Mouse (Mus musculus) kidney, adult 9 months (tissue): ENCODE measurements around the gene Iqch.
"Not testable (repeated sequence)": the region's sequence is repeated elsewhere in the genome, so short reads cannot be mapped to it uniquely, and the experiment has no call there.

Source experiments
- DNase-seq: peaks from one replicate; pipeline ENCODE4 v3.0.0; 2022

Iqch gene

GRCm38 (mm10) chr9:63556933-63557332 is 45.4 kb downstream of the Iqch start:
- no peak for DNase-seq

DNA sequence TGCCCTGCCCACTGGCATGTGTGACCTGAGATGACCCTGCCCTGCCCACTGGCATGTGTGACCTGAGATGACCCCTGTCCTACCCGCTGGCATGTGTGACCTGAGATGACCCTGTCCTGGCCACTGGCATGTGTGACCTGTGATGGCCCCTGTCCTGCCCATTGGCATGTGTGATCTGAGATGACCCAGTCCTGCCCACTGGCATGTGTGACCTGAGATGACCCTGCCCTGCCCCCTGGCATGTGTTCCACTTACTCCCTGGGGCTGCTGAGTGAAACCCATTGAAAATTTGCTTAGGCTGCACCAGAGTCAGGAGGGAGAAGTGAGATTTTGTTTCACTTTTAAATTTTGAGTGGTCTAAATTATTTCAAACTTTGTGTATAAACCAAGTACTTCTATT is 46.0 kb downstream of the Iqch start:
- DNase-seq: no peak

DNA sequence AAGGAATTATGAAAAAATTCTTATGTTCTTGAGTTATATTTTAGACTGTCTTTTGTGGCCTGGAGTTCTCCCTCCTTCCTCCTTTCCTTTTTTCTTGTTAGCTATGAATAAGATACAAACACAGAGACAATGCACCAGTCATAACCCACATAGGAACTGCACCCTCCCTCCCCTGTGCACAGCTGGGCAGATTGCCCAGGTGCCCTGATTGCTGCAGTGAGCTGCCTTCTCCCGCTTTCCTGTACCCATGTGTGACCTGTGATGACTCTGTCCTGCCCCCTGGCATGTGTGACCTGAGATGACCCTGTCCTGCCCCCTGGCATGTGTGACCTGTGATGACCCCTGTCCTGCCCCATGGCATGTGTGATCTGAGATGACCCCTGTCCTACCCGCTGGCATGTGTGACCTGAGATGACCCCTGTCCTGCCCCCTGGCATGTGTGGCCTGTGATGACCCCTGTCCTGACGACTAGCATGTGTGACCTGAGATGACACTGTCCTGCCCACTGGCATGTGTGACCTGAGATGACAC is 46.8 kb downstream of the Iqch start:
- DNase-seq: no peak

GRCm38 (mm10) chr9:63553628-63554027 is 48.7 kb downstream of the Iqch start:
- no peak for DNase-seq

GRCm38 (mm10) chr9:63550701-63551100 is 51.6 kb downstream of the Iqch start:
- DNase-seq: not testable (repeated sequence)

GRCm38 (mm10) chr9:63548966-63549365 is 53.3 kb downstream of the Iqch start:
- no peak for DNase-seq

GRCm38 (mm10) chr9:63541926-63542325 is 60.4 kb downstream of the Iqch start:
- no peak for DNase-seq

DNA sequence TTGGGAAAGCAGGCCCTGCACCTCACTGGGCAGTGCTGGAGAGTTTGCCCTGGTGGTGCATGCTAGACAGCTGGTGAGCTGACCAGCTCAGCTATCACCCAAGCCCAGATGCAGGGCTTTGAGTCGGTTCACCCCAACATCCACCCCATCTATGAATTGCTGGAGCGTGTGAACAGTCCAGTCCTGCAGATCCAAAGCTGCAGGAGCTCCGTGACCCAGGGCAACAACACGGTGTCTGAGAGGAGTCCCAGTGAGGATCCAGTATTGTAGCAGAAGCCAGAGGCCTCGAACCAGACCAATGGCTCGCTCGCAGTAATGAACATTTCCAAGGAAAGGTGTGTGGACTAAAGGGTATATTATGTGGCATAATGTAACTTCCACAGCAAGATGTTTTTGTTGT is 61.0 kb downstream of the Iqch start:
- DNase-seq: no peak

GRCm38 (mm10) chr9:63537489-63537888 is 64.8 kb downstream of the Iqch start:
- no peak for DNase-seq

- DNase-seq: no peak
Observed at GRCm38 (mm10) chr9:63535042-63535441, 67.3 kb downstream of the Iqch start.

GRCm38 (mm10) chr9:63534371-63534780 is 67.9 kb downstream of the Iqch start:
- DNase-seq: no peak

DNA sequence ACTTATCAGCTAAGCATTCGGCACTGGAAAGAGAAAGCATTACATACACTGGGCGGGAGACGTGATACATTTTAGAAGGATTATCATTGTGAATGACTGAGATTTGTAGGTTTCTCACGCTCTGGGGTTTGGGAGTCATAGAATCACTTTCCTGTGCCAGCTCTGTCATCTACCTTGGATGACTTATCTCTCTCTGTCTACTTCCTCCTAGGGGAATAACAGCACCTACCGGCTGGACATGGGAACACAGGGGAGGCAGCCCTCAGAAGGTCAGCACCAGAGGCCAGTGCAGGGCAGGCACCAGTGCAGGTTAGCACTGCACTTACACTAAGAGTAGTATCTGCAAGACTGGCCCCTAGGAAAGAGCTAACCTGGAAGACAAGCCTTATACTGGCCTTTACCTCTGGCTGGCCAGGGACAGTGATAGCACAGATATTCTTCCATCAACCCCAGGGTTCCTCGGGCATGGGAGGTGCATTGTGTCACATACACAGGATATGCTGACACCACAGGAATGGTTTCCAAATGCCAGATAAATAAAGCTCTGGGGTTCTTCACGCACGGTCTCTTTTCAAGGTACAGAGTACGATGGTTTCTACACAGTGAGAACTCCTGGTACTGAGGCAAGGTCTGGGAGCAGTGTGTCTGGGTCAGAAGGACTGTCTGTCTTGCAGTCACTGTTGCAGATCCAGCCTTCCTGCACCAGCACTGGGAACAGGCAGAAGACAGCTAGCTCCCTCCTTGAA is 69.2 kb downstream of the Iqch start:
- peak; percentile 61 for DNase-seq

- DNase-seq: no peak
Observed at GRCm38 (mm10) chr9:63523937-63524253, 78.4 kb downstream of the Iqch start.

DNA sequence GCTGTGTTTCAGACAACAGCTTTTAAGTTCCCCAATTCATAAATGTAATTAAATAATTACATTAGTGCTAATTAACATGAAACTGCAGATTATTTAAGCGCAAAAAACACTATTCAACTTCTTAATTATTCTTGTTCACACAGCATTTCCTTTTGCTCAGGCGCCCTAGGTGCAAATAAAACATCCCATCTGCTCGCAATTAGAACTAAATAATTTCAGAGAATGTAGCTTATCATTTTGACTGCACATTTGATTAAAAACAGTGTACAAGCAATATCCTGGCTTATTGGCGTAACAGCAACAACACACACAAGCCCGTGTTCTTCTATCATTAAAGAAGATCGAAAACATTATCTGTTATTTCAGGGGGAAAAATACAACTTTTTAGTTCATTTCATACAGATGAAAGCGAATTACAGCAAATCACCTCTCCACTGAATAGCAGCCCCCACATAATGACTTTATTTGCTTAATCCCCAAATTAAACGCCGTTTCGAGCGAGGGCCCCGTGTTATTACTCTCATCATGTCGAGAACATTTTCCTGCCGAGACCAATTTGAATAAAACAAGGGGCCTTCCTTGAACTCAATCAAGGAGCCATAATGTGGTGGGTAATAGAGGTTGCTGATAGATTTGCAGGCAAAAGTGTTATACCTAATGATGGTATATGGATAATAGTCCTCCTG is 78.9 kb downstream of the Iqch start:
- no peak for DNase-seq

DNA sequence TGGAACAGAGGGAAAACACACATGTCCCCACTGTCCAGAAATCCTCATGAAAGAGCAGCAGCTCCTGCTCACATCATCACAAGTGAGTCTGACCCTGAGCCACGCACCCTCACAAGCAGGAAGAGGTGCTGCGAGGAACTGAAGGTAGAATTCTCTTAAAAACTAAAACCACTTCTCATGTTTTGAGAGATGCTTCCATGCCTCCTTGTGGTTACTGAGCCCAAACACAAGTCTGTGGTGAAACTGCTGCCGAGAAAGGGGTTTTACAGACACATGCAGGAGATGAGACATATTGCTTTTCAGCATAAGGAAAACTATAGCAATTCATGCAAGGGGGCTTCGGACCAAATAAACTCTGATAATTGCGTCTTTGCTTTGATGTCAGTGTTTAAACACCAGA is 89.4 kb downstream of the Iqch start:
- no peak for DNase-seq

DNA sequence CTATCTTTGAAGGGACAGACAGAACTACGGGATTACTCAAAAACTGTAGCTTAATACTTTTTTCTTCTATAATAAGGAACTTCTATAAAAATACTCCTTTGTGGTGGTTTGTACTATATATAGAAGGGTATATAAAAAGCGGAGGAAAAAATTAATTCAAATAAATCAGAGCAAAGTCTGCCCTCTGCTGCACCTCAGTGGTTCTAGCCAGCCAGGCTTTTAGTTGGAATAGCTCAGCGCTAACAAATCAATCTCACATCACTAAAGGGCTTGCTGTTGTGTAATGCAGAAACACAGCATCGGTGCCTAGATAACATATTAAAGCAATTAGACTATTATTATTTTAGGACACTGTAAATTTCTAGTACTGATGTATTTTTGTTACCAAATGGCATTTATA is 91.3 kb downstream of the Iqch start:
- no peak for DNase-seq

- DNase-seq: no peak
Observed at GRCm38 (mm10) chr9:63507110-63507509, 95.2 kb downstream of the Iqch start.

DNA sequence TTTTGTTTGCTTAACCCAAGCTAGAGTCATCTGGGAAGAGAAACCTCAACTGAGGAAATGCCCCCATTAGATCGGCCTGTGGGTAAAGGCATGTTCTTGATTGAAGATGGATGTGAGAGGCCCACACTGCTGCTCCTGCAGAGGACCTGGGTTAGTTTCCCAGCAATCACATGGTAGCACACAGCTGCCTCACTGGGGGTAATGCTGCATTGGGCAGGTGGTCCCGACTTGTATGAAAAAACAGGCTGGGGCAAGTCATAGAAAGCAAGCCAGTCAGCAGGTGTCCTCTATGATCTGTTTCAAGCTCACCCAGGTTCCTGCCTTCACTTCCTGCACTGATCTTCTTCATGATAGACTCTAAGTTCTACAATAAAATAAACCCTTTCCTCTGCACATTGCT is 98.4 kb downstream of the Iqch start:
- no peak for DNase-seq

- DNase-seq: no peak
Observed at GRCm38 (mm10) chr9:63501516-63501915, 100.8 kb downstream of the Iqch start.

- no peak for DNase-seq
Observed at GRCm38 (mm10) chr9:63499912-63500311, 102.4 kb downstream of the Iqch start.

DNA sequence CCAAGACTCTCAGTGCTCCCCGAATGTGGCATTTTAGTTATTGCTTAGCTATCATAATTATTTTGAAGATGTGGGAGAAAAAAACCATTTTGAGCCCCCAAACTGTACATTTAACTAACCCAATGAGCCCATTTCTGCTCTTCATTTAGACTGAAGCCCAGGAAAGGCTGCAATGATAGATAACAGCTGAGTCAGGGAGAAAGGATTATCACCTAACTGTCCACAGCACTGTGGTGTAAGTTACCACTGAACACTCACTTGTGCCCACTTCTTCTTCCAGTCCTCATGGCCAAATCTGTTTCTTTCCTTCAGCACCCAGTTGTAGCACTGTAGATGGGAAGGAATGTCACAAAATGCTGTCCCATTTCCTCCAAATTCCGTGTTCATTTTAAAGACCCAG is 106.5 kb downstream of the Iqch start:
- DNase-seq: no peak

DNA sequence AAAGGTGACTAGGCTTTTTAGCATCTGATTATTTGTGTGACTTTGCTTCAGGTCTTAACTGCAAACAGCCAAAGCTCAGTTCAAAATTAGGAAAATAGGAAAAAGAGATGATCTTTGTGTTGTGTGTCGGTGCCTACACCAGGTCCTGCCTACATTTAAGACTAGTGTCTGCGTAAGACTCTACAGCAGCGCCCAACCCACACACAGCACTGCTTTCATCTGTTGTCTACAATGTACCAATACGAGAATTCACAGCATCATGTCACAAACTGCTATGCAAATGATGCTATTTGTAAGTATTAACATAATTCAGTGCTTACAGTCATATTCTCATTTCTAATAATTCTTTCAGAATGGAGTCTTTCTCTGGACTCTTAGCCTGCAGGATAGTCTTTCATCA is 108.5 kb downstream of the Iqch start:
- DNase-seq: no peak

DNA sequence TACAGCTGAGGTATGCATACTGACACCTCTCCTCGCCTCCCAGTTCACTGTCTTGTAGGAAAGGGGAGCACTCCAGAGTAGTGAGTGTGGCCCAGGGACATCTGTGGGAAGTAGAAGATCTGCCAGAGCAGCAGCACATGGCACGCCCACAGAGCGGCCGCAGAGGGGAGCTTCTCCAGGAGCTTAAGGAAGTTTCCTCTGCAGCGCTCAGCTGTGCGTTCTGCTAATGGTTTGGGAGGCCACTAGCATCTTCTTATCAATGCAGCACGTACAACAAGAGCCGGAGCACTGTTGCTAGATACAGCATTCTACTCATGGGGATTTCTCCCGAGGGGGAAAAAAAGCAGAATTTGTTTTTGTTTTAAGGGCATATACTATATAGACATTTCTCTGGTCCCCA is 110.0 kb downstream of the Iqch start:
- no peak for DNase-seq

GRCm38 (mm10) chr9:63490521-63491307 is 111.6 kb downstream of the Iqch start:
- DNase-seq: no peak
